Mouse (Mus musculus): ENCODE results near the gene Ccdc32.
"Not testable (repeated sequence)": the region's sequence is repeated elsewhere in the genome, so short reads cannot be mapped to it uniquely, and the experiment has no call there.

Ccdc32 gene

DNA sequence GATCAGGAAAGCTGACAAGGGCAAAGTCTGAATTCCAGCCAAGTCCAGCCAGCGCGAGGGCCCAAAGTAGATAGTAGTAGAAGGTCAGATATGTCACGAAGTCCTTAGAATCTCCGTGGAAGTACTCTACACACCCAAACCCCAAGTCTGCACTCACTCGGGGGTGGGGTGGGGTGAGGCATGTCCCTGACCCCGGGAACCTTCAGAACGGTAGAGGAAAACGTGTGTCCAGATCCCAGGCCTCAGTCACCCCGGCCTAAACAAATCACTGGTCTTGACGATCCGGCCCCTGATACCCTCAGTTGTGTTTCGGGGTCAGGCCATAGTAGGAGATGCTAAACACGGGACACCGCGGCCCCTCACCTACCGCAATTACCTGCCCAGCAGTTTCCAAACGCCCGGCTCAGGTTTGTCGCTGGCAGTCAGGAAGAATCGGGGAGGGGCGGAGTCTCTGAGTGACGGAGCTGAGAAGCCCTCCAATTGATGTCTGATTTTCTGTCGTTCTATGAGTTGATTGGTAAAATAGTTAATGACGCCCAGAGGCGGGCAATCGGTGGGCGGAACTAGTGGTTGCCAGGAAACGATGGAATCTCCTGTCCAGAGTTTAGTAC is at the start of gene Ccdc32:
Gene Ccdc32 (minus strand): TSS at position 453 of the 611 bp plus-strand sequence.
- DNase-seq (ENCODE audit: low spot score in 2 of 2), result peak; percentile 92 to 94

- DNase-seq (ENCODE audit: low spot score in 2 of 2), result no peak
These were observed 43.2 kb upstream of the Ccdc32 start for GRCm38 (mm10) chr2:119072397-119072796.

- no peak for DNase-seq (ENCODE audit: low spot score in 2 of 2)
These were observed 30.9 kb upstream of the Ccdc32 start for GRCm38 (mm10) chr2:119060139-119060538.

GRCm38 (mm10) chr2:119050132-119050650 is 21.0 kb upstream of the Ccdc32 start:
- no peak for DNase-seq (ENCODE audit: low spot score in 2 of 2)

DNA sequence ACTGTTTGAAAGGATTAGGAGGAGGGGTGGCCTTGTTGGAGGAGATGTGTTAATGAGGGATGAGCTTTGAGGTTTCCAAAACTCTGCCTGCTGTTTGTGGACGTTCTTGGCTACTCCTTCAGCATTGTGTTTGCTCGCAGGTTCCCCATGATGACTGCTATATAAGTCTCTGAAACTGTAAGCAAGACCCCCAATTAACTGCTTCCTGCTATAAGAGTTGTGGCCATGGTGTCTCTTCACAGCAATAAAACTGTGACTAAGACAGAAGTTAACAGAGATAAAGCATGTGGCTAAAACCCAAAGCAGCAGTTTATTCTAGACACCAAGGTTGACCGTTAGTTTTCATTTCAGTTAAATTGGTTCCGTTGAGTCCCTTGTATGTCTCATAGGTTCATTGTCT is 18.7 kb upstream of the Ccdc32 start:
- no peak for DNase-seq (ENCODE audit: low spot score in 2 of 2)

- peak; percentile 96 to 99 for DNase-seq (ENCODE audit: low spot score in 2 of 2)
These were observed 17.7 kb upstream of the Ccdc32 start, which contains the start of gene Knl1 for GRCm38 (mm10) chr2:119046649-119047611. Gene Knl1 (plus strand): TSS chr2:119047119.

DNA sequence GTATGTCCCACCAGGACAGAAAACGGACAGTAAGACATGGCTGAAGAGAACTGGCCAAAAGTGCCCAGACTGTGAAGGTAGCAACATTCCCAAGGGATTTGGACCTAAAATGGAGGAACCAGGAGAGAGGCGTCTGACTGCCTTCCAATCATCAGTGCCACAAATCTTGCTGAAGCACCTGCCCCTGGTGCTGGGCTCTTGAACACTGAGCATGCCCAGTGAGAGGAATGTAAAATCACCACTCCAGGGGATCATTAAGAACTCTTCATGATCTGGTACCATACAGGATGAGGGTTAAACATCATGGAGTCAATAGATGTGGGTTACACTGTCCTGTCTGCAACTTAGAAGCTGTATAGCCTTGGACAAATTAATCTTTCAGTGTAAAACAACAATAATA is 16.0 kb upstream of the Ccdc32 start:
- no peak for DNase-seq (ENCODE audit: low spot score in 2 of 2)

DNA sequence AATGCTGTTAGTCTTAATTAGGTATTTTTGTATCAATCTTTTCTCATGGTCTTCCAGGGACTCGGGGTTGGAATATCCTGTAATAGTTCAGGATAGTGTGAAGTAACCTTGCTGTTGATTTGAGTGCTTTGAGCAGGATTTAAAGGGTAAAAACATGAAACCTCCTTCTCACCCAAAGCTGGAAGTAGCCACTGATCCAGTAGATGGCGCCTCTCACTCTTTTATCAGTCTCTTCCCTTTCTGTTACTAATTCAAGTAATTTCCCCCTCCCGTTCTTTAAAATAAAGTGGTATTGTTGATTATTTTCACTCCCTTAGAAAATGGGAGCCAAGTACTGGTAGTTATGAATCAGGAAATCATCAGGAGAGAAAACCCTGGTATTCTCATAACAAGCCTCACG is 11.7 kb upstream of the Ccdc32 start:
- DNase-seq (ENCODE audit: low spot score in 2 of 2), result peak in 1 of 2 experiments; percentile 33

DNA sequence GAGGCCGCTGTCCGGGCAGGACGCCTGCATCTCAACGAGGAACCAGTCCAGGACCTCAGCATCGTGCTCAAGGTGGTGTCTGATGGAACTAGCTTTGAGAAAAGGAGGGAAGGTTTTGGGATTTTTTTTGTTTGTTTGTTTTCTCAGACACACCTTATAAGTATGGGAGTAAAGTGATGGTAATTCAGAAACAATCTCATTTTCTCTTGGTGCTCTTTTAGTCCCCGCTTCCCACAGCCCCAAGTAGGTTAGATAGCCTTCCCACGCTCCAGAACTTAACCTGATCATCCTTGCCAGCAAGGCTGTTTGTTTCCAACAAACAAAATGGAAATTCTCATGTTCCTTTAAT is 6.2 kb upstream of the Ccdc32 start:
- no peak for DNase-seq (ENCODE audit: low spot score in 2 of 2)

GRCm38 (mm10) chr2:119034656-119035396 is 5.6 kb upstream of the Ccdc32 start, which contains the start of gene Rpusd2:
Gene Rpusd2 (plus strand): TSS chr2:119034790.
- DNase-seq (ENCODE audit: low spot score in 2 of 2), result peak; percentile 88 to 93

DNA sequence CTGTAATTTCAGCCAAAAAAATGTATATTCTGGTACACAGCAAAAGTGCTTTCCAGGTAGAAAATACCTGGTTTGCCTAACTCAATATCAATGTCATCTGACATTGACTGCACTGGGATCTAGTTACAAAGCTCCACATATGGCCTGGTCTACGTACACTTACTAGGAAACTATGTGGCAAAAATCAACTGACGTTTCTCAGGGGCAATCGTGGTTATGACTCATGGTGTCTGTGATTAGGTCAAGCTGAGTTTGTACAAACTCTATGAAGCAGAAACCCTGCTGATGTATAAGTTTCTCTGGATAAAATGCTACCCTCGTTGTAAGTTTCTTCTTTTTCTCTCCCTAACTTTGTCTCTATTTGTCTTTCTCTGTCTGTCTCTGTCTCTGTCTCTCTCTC is 3.0 kb upstream of the Ccdc32 start:
- DNase-seq (ENCODE audit: low spot score in 2 of 2), result no peak

GRCm38 (mm10) chr2:119026951-119027350 is 2.2 kb downstream of the Ccdc32 start:
- DNase-seq (ENCODE audit: low spot score in 2 of 2), result no peak

DNA sequence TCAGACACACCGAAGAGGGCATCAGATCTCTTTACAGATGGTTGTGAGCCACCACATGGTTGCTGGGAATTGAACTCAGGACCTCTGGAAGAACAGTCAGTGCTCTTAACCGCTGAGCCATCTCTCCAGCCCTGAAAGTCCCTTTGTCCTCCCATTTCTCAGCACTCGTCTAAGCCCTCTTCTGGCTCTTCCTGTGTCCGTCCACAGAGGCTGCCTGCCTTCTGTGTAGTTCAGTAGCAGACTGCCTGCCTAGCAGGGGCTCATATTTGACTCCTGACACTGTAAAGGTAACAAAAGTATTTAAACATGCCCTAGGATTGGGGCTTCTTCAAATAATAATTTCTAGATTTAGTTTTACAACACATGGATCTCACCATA is 4.0 kb downstream of the Ccdc32 start:
- DNase-seq (ENCODE audit: low spot score in 2 of 2), result no peak

DNA sequence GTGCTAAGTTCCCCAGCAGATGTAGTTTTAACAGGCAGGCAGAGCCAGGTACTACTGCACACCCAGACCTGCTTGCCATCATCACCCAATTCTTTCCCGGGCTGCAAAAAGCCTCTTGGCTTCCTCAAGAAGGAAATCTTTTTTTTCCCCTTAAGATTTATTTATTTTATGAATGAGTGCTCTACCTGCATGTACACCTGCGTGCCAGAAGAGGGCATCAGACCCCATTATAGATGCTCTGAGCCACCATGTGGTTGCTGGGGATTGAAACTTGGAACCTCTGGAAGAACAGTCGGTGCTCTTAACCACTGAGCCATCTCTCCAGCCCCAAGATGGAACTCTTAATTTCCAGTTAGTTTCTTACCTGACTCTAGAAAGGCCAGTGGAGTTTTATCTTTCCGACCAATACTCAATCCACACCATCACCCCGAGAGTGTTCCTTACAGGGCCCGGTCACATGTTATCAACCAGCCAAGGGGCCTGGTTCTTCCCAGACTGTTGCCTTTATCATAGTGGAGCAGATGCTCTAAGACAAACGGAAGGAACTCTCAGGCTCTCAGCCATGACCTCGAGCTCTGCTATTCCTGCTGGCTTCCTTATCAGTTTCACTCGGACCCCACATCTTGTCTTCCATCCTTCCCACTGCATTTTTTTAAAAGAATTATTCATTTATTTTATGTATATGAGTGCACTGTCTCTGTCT is 4.5 kb downstream of the Ccdc32 start:
- peak in 1 of 2 experiments; percentile 45 for DNase-seq (ENCODE audit: low spot score in 2 of 2)

DNA sequence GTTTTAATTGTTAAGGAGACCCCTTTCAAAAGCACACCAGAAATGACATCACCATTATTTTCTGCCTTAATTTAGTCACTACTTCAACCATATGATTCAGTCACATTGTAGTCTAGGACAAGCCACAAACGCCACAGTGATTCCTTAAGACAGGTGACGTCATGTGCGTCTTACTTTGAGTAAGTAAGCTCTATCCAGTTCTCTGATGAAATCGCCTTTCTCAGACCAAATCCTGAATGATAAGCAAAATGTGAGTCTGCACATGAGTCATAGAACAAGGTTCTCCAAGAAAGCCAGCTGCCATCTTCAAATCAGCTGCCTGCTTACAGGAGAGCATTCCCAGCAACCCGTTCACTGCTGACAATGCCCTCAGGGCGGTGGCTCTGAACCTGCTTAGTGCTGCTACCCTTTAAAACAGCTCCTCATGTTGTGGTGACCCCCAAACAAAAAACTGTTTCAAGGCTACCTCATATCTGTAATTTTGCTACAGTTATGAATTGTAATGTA is 6.0 kb downstream of the Ccdc32 start:
- no peak for DNase-seq (ENCODE audit: low spot score in 2 of 2)

- DNase-seq (ENCODE audit: low spot score in 2 of 2), result no peak
These were observed 9.7 kb downstream of the Ccdc32 start for GRCm38 (mm10) chr2:119019538-119019937.

GRCm38 (mm10) chr2:119019131-119019530 is 10.1 kb downstream of the Ccdc32 start:
- DNase-seq (ENCODE audit: low spot score in 2 of 2), result no peak

- no peak for DNase-seq (ENCODE audit: low spot score in 2 of 2)
These were observed 10.6 kb downstream of the Ccdc32 start for GRCm38 (mm10) chr2:119018391-119019122.

DNA sequence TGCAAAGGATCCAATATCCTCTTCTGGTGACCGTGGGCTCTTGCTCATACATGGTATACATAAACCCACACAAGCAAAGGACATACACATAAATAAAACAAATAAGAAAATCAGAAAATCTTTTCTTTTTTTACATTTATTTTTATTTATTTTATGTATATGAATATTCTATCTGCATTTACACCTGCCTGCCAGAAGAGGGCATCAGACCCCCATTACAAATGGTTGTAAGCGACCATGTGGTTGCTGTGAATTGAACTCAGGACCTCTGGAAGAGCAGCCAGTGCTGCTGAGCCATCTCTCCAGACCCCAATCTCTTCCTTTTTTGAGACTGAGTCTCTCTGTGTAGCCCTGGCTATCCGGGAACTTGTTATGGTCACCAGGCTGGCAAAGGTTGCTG is 11.5 kb downstream of the Ccdc32 start:
- no peak for DNase-seq (ENCODE audit: low spot score in 2 of 2)

- not testable (repeated sequence) for DNase-seq (ENCODE audit: low spot score in 2 of 2)
These were observed 12.9 kb downstream of the Ccdc32 start for GRCm38 (mm10) chr2:119016312-119016711.

Data from spleen, postnatal 4 days (tissue).